Mouse (Mus musculus) layer of hippocampus, postnatal 14 days (tissue): ENCODE data around the gene Acot2. TPM values are rescaled to one million over a fixed set of nuclear protein-coding genes. Genes with fewer than 3 reads are reported as not detected.
"Not testable (repeated sequence)": the region's sequence is repeated elsewhere in the genome, so short reads cannot be mapped to it uniquely, and the experiment has no call there.

Experiments
- DNase-seq, 2 experiments: peaks; one replicate each; pipeline ENCODE4 v3.0.0; 2021 to 2022; ENCODE audit warnings: low spot score in 2 of 2, mixed read lengths in 1 of 2
- total RNA-seq, 2 experiments: library from RNA; stranded (reverse); gene quantifications; 2 replicates each; pipeline ENCODE4 v1.2.3; 2021

Acot2 gene
- total RNA-seq, 2 experiments from 2014 or later, result 15.0 to 15.3 TPM

DNA sequence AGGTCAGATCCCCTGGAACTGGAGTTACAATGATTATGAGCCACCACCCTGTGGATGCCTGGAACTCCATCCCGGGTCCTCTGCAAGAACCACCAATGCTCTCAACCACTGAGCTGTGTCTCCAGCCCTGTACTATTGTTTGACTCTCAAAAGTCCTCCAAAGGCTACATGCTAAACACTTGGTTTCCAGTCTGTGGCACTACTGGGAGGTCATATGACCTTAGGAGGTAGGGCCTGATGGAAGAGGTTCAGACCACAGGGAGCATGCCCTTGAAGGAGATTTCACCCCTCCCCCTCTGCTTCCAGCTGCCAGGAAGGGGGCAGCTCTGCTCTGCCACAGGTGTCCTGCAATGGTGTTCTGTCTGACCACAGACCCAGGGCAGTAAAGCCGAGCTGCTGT is 45.6 kb downstream of the Acot2 start:
- not testable (repeated sequence) for DNase-seq

DNA sequence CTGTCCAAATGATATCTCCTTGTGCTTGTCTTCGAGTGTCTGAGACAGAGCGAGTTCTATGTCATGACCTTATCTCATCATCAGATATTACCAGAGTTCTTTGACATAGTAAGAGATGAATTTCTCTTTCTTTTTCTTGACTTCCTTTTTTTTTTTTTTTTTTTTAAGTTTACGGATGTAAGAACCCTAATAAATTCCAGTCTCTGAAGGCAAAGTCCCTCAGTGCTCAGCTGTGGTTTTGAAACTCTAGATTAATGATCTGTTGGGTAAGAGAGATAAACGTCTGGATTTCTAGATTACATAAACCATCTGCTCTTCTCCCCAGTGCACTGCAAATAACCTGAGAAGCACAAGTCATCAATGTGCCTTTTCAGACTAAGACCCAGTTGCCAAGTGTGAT is 46.4 kb downstream of the Acot2 start:
- DNase-seq, result no peak

GRCm38 (mm10) chr12:84038241-84038640 is 50.6 kb downstream of the Acot2 start, which contains the start of gene Acot4:
Acot4 (plus strand) TSS chr12:84038379.
- DNase-seq, result not testable (repeated sequence)

- peak in 1 of 2 experiments; percentile 26 for DNase-seq
Observed at GRCm38 (mm10) chr12:84038691-84039111, 51.0 kb downstream of the Acot2 start, which contains the start of gene Gm49366. Gm49366 (plus strand) TSS chr12:84038935.

DNA sequence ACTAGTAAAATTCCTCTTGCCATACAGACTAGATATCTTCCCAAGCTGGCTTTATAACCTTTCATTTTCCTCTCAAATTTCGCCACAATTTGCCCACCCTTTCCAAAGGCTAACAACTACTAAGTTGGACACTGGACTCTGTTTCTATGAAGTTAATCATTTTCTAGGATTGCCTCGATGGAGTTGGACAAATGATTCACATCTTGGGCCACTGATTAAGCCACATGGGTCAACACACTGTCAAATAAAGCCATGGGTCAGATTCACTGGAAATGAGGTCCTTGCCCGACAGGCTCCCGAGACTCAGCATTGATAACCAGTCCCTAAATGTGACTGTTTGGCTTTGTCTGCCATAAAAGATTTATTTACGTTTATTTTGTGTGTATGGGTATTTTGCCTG is 54.6 kb downstream of the Acot2 start:
- DNase-seq, result no peak

Other genes starting within 250 kb of the Acot2 start
- gene Papln, start 224.2 kb upstream of the Acot2 start, total RNA-seq, result 1 to 10 TPM; 1.4 to 3.7 TPM
- 10 to 100 TPM; 31.6 to 32.1 TPM for gene Numb, start 65.9 kb upstream of the Acot2 start, total RNA-seq
- 10 to 100 TPM; 14.0 to 15.8 TPM for gene Riox1, start 37.3 kb upstream of the Acot2 start, total RNA-seq
- under 1 TPM in 1 of 2 experiments, not detected in 1; 0.12 TPM for gene Heatr4, start 3.0 kb upstream of the Acot2 start, total RNA-seq
- 10 to 100 TPM; 20.7 to 23.9 TPM for gene Acot1, start 21.6 kb downstream of the Acot2 start, total RNA-seq
- 1 to 10 TPM; 2.2 to 4.4 TPM for gene Acot4, start 50.5 kb downstream of the Acot2 start, total RNA-seq
- gene Gm49366, start 51.1 kb downstream of the Acot2 start, total RNA-seq, result not detected
- 1 to 10 TPM; 1.2 to 1.8 TPM for gene Acot3, start 64.3 kb downstream of the Acot2 start, total RNA-seq
- 1 to 10 TPM; 6.2 to 6.5 TPM for gene Acot5, start 81.5 kb downstream of the Acot2 start, total RNA-seq
- 1 to 10 TPM; 4.7 to 5.0 TPM for gene Acot6, start 112.8 kb downstream of the Acot2 start, total RNA-seq
- gene Dnal1, start 126.5 kb downstream of the Acot2 start, total RNA-seq, result 100 to 1,000 TPM in 1 of 2 experiments, 10 to 100 TPM in 1; 94.3 to 102 TPM
- 1 to 10 TPM; 3.3 to 4.5 TPM for gene Pnma1, start 160.6 kb downstream of the Acot2 start, total RNA-seq
- gene Elmsan1, start 231.0 kb downstream of the Acot2 start, total RNA-seq, result 10 to 100 TPM; 17.0 to 18.1 TPM